Mouse (Mus musculus) cerebellum, adult 9-10 months (tissue): Measurements from ENCODE around the gene Exoc3l2.

Source experiments
- DNase-seq: peaks from one replicate; pipeline ENCODE4 v3.0.0; 2022

The Exoc3l2 gene

GRCm38 (mm10) chr7:19457414-19458071 is 5.6 kb upstream of the Exoc3l2 start:
- peak; percentile 52 for DNase-seq

- peak; percentile 53 for DNase-seq
Measured at GRCm38 (mm10) chr7:19458072-19458486, 5.1 kb upstream of the Exoc3l2 start.

- DNase-seq, result peak; percentile 76
Measured at GRCm38 (mm10) chr7:19458591-19459111, 4.5 kb upstream of the Exoc3l2 start, which contains the start of gene Mark4. Mark4 (minus strand) TSS chr7:19458821.

GRCm38 (mm10) chr7:19459144-19459870 is 3.8 kb upstream of the Exoc3l2 start:
- DNase-seq, result peak; percentile 39

- no peak for DNase-seq
Measured at GRCm38 (mm10) chr7:19460500-19460899, 2.6 kb upstream of the Exoc3l2 start.

GRCm38 (mm10) chr7:19461488-19461887 is 1.6 kb upstream of the Exoc3l2 start:
- DNase-seq, result peak; percentile 75

GRCm38 (mm10) chr7:19462443-19462842 is 688 bp upstream of the Exoc3l2 start:
- DNase-seq, result no peak

- DNase-seq, result no peak
Measured at GRCm38 (mm10) chr7:19464367-19465307, 1.5 kb downstream of the Exoc3l2 start.

GRCm38 (mm10) chr7:19466602-19467145 is 3.5 kb downstream of the Exoc3l2 start:
- no peak for DNase-seq

- no peak for DNase-seq
Measured at GRCm38 (mm10) chr7:19467638-19468037, 4.5 kb downstream of the Exoc3l2 start.

GRCm38 (mm10) chr7:19468279-19468678 is 5.1 kb downstream of the Exoc3l2 start:
- DNase-seq, result no peak

- no peak for DNase-seq
Measured at GRCm38 (mm10) chr7:19469404-19469803, 6.3 kb downstream of the Exoc3l2 start.

GRCm38 (mm10) chr7:19470308-19470707 is 7.2 kb downstream of the Exoc3l2 start:
- no peak for DNase-seq

GRCm38 (mm10) chr7:19472403-19472802 is 9.3 kb downstream of the Exoc3l2 start:
- no peak for DNase-seq

- peak; percentile 68 for DNase-seq
Measured at GRCm38 (mm10) chr7:19473875-19474443, 10.8 kb downstream of the Exoc3l2 start.

GRCm38 (mm10) chr7:19477084-19477483 is 14.0 kb downstream of the Exoc3l2 start:
- DNase-seq, result no peak

GRCm38 (mm10) chr7:19477624-19478384 is 14.7 kb downstream of the Exoc3l2 start:
- no peak for DNase-seq

GRCm38 (mm10) chr7:19483281-19483680 is 20.1 kb downstream of the Exoc3l2 start:
- DNase-seq, result no peak

GRCm38 (mm10) chr7:19485488-19485887 is 22.4 kb downstream of the Exoc3l2 start:
- DNase-seq, result no peak

GRCm38 (mm10) chr7:19486549-19486948 is 23.4 kb downstream of the Exoc3l2 start:
- DNase-seq, result no peak

- no peak for DNase-seq
Measured at GRCm38 (mm10) chr7:19489525-19489924, 26.4 kb downstream of the Exoc3l2 start.
